Mouse (Mus musculus) mammary gland, adult 2 months (tissue): ENCODE data around the gene Serpina6. TPM values are rescaled to one million over a fixed set of nuclear protein-coding genes. Genes with fewer than 3 reads are reported as not detected.

ENCODE experiments used
- polyA plus RNA-seq: library from polyadenylated mRNA; depleted of rRNA; stranded (reverse); fragments of >200 nt; gene quantifications from 2 replicates; pipeline ENCODE4 v1.2.3, GENCODE M21; 2012; ENCODE audit warnings: low replicate concordance; rRNA removed

Serpina6 gene
- polyA plus RNA-seq: 0.43 TPM in 1 of 2 replicates, not detected in the other

DNA sequence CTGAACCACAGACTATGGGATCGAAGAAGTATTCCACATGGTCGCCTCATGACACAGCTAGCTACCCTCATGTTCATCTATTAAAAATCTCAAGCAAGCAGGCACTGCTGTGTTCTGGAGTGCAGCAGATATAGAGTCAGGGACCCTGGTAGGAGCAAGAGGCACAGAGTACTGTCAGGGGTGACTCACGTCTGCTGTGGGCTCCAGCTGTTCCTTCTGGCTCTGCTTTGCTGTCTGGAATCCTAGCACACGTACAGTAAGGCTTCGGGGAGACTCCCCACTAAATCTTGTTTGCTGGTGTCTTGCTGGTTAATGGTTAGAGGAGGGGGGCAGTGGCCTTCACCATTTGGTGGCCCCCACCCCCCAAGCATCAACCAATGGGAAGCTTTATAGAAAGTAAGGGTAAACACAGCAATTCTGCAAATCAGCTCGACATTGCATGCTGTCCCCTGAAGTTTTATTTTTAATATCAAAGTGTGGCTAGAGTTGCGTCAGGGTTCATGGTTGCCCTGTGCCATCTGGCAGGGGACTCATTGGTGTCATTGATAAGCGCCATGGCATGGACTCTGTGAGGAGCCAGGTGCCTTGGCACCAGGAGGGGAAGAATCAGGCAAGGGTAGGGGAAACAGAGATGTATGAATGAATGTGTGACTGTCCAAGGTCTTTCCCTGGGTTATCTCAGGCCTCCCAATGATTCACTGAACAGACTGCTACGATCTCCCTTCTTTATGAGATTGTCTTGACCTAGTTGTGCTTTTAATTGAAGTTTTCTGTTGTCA is at the start of gene Serpina6:
Gene Serpina6, minus strand, starts transcription at position 365 of the 779 bp plus-strand sequence.

DNA sequence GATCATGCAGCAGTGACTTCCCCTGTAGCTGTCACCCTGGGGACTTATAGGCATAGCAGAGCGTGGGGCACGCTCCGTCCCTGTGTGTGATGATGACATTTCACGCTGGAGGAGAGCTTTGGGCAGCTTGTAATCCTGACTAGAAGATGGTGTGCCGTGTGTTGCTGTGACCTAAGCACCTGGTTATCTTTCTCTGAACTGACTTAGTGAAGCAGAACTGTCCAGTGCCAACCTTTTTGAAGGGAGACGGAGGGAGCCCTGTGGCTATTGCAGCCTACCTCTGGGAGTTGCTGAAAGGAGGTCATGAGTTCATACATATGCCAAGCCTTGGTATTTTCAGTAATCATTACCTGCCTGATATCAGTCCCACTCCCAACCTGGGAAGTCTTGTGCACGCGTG is 38.4 kb upstream of the Serpina6 start, which contains the start of gene Serpina1f:
Gene Serpina1f, minus strand, starts transcription at position 101 of the 400 bp plus-strand sequence.

DNA sequence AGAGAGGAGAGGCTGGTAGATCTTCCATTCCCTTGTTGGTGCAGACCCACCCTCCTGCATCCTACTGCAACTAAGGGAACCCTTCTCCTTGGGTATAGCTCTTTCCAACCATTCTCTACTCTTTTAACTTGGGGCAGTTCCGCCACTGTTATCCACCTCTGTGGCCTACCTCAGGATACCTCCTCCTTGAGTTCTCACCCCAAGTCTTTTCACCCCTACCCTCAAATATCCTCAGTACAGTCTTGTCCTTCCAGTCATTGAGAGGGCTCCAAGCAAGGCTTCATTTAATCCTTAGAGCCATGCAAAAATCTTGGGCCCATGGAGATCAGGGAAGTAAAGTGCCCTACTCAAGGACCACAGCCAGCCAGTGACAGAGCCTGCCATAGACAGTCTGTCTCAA is 19.0 kb upstream of the Serpina6 start, which contains the start of gene Serpina16:
Gene Serpina16, minus strand, starts transcription at position 101 of the 400 bp plus-strand sequence.

DNA sequence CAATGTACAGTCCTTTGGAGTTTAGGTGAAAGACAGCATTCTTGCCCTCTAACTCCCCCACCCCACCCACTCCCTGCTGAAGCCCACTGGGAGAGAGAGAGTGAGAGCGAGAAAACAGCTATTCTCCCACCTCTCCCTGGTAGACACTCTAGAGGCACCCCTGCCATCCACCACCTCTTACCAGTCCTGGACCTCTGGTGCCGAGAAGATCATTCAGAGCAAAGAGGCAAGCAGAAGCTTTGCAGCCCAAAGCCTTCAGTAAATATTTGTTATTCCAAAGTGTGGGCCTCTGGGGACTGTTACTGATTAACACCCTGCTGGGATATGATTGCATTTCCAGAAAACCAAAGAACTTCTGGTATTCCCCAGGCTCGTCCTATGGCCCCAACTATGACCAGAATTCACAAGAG is 25.8 kb downstream of the Serpina6 start, which contains the start of gene Serpina10:
Gene Serpina10, minus strand, starts transcription at position 242 of the 410 bp plus-strand sequence.

Other genes with a start within 250 kb of the Serpina6 start
- gene 9330161L09Rik, start 249.4 kb downstream of the Serpina6 start, polyA plus RNA-seq: 0.81 and 1.3 TPM in 2 replicates
- 29.2 and 49.9 TPM in 2 replicates for gene Ddx24, start 231.4 kb downstream of the Serpina6 start, polyA plus RNA-seq
- gene Ifi27, start 223.0 kb downstream of the Serpina6 start, polyA plus RNA-seq: 1,029 and 1,525 TPM in 2 replicates
- 4,536 and 5,133 TPM in 2 replicates for gene Ifi27l2a, start 213.5 kb downstream of the Serpina6 start, polyA plus RNA-seq
- not detected in 2 replicates for gene Ifi27l2b, start 200.0 kb downstream of the Serpina6 start, polyA plus RNA-seq
- gene Ppp4r4, start 124.9 kb downstream of the Serpina6 start, polyA plus RNA-seq: 0.84 and 0.89 TPM in 2 replicates
- 1.8 and 1.9 TPM in 2 replicates for gene Serpina10, start 25.8 kb downstream of the Serpina6 start, polyA plus RNA-seq
- not detected in 2 replicates for gene Serpina16, start 18.9 kb upstream of the Serpina6 start, polyA plus RNA-seq
- gene Serpina1f, start 38.3 kb upstream of the Serpina6 start, polyA plus RNA-seq: not detected in 2 replicates
- gene Serpina1d, start 116.4 kb upstream of the Serpina6 start, polyA plus RNA-seq: 0.52 and 2.8 TPM in 2 replicates
- 23.0 and 37.2 TPM in 2 replicates for gene Serpina1b, start 173.2 kb upstream of the Serpina6 start, polyA plus RNA-seq
- 15.1 and 35.5 TPM in 2 replicates for gene Serpina1a, start 206.3 kb upstream of the Serpina6 start, polyA plus RNA-seq
- gene Serpina1c, start 247.7 kb upstream of the Serpina6 start, polyA plus RNA-seq: 2.3 and 13.1 TPM in 2 replicates